Mouse (Mus musculus) lung, postnatal 0 days (tissue): ENCODE results near the gene Ntrk2.

Experiments used
- CTCF ChIP-seq: IDR thresholded peaks from 2 replicates; pipeline ENCODE4 v1.5.1; 2016; ENCODE audit warnings: antibody characterized with exemption, mild to moderate bottlenecking
- EP300 ChIP-seq: IDR thresholded peaks from 2 replicates; pipeline ENCODE4 v1.6.1; 2016; ENCODE audit warnings: antibody characterized with exemption, mild to moderate bottlenecking, control low read depth

GRCm38 (mm10) chr13:58848578-58848977 lies 42.2 kb downstream of the Ntrk2 start:
- TF ChIP-seq CTCF (peak; percentile 31), EP300 (no peak)
